Mouse (Mus musculus): ENCODE measurements around the gene Atp6v0e2.
"Not testable (repeated sequence)": the region's sequence is repeated elsewhere in the genome, so short reads cannot be mapped to it uniquely, and the experiment has no call there.

Atp6v0e2 gene

DNA sequence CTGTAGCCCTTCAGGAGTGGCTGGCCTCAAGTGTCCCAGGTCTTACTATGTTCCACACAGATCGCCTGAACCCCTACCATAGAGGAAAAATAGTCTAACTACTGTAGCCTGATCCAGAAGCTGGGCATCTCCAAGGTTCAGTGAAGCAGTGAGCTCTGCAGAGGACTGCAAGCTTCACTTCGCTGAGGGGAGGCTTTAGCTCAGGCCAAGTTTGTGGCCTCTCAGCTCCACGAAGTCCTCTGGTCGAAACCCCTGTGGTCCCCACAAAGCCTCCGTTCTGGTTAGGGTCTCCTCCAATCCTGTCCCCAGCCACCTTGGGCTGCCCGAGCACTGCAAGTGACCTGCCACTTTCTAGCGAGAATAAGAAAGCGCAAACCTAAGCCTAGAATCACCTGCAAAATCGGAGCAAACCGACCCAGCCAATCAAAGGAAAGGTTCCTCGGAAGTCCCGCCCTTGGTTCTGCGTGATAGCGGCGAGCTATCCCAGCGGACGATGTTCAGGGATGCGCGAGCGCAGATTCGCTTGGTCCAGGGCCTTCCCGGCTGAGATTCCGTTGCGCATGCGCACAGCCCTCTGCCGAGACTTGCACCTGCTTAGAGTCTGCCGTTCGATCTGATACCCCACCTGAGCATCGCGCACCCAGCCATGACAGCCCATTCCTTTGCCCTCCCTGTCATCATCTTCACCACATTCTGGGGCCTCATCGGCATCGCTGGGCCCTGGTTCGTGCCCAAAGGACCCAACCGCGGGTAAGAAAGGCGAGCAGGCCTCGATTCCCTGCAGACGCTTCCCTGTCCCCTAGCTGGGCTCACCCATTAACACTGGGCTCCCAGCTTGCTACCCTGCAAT is at the start of gene Atp6v0e2:
Gene Atp6v0e2, plus strand, starts transcription at position 511 of the 850 bp plus-strand sequence.
- DNase-seq: peak; percentile 98

DNA sequence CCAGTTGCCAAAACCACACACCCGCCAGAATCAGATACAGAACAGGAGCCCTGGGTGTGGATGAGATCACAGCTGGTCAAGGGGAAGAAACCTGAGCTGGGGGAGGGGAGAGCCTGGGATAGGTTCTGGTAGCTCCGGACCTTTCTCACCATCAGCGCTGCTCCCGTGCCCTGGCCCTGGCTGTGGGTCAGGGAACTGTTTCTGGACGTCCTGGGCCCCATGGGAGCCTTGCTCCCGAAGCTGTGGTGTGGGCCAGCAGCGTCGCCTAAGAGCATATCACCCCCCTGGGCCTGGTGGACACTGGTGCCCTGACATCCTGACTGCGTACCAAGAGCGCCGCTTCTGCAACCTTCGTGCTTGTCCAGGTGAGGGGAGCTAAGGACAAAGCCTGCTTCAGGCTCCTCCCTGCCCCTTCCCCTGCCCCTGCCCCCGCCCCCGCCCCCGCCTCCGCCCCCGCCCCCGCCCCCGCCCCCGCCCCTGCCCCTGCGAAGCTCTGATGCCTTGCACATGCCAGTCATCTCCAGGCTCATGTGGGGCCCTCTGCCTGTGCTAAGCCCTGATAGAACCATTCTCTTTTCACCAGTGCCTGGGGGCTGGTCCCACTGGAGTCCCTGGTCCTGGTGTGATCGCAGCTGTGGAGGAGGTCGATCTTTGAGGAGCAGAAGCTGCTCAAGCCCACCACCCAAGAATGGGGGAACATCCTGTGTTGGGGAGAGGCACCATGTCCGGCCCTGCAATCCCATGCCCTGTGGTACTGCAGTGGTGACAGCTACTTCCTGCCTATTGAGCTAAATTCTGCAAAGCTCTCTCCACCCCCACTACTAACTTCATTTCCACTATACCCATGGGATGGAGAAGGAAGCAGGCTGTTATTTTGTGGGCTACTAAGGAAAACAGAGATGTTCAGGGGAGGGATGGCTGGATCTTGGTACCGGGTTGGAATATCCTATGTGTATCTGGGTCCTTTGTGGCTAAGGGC is 49.4 kb upstream of the Atp6v0e2 start:
- peak; percentile 97 for DNase-seq

DNA sequence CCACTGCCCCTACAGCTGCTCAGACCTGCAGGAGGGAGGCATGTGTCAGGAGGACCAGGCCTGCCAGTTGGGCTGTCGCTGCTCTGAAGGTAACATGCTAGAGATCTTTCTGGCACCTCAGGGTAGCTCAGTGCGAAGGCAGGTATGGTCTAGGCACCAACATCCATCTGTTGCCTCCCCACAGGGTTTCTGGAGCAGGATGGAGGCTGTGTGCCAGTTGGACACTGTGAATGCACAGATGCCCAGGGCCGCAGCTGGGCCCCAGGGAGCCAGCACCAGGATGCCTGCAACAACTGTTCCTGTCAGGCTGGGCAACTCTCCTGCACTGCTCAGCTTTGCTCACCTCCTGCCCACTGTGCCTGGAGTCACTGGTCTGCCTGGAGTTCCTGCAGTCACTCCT is 47.7 kb upstream of the Atp6v0e2 start:
- no peak for DNase-seq

DNA sequence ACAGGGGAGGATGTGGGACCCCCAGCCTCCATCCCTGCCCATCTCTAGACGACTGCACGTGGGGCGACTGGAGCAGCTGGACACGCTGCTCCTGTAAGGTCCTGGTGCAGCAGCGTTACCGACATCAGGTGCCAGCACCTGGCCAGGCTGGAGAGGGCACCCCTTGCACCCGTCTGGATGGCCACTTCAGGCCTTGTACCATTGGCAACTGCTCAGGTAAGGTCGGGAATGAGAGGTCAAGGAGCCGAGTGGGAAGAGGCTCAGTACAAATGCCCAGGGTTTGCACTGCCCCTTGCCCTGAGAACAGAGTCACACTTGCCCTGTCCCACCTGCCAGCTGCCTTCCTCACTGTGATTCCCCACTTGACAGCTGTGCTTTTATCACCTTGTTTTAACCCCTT is 46.1 kb upstream of the Atp6v0e2 start:
- DNase-seq: no peak

DNA sequence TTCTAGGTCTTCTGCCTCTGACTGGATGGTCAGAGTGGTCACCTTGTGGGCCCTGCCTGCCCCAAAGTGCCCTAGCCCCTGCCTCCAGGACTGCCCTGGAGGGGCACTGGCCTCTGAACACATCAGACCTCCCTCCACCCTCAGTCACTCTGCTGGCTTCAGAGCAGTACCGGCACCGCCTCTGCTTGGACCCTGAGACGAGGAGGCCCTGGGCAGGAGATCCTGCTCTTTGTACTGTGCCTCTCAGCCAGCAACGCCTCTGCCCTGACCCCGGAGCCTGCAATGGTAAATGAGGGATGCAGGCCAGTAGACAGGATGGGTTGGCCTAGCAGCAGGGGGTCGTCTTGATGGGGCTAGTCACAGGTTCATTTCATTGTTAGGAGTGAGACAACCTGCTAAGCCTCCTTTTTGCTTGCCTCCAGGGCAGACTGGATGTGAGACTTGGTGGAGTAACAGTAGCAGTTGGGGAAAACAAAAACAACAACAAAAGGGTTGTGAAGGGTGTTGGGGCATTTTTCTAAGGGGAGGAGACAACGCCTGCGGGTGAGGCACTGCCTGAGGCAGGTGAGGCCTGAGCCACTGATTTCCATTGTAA is 44.2 kb upstream of the Atp6v0e2 start:
- DNase-seq: no peak

DNA sequence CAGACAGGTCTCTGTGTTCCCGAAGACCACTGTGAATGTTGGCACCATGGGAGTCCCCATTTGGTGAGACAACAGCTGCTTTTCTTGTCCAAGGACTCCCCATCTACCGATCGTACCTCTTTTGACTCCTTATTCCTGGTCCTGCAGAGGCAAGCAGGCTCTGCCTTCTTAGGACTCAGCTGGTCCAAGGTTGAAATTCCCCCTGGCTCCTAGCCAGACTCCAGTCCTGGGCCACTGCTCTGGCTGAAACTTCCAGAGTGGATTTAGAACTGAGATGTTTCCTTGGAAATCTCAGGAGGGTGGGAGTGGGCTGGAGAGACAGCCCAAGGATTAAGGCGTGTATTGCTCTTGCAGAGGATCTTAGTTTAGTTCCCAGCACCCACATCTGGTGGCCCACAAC is 39.9 kb upstream of the Atp6v0e2 start:
- DNase-seq: no peak

DNA sequence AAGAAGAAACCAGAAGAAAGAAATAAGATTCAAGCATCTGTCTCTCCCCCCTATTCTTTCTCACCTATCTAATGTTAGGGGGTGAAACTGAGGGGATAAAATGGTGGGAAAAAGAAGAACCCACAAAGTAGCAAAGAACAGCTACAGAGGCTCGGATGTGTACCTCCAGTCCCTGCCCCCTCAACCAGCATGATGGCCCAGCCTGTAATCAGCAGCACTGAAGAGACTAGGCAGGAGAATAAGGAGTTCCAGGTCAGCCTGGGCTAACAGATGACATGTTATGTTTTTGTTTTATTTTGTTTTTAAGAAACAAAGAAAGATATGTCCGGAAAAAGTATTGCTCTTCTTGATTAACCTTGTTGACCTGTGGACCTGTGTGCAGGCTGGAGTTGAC is 33.6 kb upstream of the Atp6v0e2 start:
- DNase-seq: no peak

DNA sequence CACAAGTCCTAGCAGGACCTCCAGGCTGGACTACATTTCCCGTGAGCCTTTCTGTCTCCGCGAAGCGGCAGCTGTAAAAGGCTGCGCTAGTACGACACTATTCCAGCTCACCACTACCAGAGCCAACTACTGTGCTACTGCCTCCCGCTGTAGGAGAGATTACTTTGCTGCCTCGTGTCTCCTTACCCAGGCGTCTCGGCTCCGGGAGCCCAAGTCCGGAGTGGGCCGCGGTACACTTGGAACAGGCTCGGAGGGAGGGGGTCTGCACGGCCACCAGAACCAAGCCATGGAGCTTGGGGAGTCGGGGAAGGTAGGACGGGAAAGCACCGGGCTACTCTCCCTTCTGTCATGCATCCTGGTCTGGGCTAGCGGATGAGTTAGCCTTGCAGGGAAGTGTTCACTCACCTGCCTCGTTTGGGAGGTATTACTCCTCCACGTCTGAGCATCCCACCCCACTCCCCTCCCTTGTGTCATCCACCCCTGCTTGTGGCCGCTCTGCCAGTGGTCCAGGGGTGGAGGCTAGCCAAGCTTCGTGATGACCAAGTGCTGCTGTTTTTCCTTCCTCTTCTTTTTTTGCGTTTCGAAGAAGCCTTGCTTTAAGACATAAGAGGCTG is 33.1 kb upstream of the Atp6v0e2 start:
- peak; percentile 99 for DNase-seq

DNA sequence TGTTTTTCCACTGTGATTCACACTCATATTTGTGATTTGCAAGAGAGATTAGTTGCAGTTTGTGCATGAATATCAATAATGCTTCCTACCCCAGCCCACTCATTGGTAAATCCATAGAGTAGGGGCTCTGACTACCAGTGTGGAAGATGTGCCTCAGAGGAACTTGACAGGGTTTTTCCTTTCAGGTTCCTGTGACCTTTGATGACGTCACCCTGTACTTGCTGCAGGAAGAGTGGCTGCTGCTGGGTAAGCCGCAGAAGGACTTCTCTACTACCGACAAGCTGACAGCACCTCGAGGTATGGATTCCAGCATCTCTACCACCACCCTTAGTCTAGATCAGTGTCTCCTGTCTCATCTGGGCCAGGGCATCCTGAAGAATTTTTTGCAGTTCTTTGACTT is 29.3 kb upstream of the Atp6v0e2 start:
- DNase-seq: no peak

DNA sequence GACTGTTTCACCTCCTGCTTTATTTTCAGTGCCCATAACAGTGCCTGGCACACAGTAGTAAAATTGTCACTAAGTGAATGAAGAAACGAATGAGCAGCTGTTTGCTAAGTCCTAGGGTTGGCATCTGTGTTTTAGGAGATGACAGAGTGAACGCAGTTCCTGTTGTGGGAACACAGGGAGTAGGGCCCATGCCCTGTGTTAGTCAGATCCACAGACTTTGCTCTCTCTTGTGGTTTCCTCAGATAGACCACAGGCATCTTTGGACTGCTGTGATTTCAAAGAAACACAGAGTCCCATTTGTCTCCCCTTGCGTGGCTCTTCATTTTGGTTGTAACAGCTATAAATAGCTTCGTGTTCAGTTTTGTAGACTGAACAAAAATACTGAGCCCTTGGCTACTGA is 27.0 kb upstream of the Atp6v0e2 start:
- DNase-seq: no peak

DNA sequence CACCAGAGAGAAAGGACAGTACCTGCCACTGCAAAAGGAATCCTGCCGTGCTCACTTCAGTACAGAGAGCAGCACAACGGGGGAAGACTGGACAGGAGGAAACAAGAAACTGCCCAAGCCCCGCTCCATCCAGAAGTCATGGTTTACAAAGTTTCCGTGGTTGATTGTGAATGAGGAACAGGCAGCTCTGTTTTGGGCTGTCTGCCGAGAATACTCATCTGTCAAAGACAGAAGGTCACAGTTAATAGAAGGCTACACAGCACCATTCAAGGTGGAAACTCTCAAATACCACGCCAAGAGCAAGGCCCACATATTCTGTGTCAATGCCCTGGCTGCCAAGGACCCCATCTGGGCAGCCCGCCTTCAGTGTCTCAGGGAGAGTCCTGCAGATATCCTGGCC is 25.6 kb upstream of the Atp6v0e2 start:
- no peak for DNase-seq

DNA sequence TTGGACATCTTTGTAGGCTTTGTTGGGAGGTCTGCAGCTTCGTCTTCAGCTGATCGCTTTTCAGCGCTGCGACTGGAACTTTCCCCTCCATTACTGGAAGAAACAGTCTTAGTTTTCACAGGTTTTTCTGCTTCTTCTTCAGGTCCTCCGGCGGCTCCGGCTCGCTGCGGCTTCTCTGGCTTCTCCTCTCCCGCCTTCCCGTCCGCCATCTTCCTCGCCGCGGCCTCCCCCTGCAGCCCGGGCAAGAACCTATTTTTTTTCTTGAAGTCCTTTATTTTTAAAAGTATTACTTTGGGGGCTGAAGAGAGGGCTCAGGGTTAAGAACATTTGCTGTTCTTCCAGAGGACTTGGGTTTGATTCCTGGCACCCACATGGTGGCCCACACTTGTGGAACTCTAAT is 12.5 kb upstream of the Atp6v0e2 start:
- not testable (repeated sequence) for DNase-seq

DNA sequence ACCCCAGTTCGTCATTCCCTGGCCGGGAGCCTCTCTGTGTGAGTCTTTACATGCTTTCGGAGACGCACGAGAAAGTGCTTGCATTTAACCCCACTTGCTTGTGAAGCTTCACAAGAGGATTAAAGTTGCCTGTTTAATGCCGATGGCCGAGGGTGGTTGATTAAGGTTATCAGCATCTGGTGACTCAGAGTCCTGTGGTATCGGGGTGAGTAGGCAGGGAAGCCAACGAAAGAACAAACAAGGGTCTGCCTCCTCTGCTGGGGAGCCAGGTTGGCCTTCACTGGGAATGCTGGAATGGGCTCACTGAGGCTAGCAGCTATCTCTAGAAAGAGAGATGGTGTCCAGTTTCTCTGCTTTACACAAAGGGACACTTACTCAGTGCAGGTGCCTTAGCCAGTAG is 9.5 kb upstream of the Atp6v0e2 start:
- no peak for DNase-seq

DNA sequence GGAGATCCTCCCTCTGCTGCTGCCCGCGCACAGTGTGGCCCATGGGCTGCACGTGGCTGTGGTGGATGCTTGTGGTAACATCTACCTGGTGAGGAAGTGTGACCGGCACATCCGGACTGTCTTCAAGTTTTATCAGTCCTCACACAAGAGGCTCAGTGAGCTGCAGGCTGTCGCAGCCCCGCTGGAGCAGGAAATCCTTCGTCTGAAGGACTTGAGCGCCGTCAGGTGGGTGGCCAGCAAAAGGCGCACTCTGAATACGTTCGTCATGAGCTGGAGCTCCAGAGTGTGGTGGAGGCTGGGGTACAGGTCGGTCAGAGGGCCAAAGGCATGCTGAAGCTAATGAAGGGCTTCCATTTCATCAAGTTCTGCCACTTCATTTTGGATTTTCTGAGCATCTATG is 8.2 kb upstream of the Atp6v0e2 start:
- DNase-seq: no peak

DNA sequence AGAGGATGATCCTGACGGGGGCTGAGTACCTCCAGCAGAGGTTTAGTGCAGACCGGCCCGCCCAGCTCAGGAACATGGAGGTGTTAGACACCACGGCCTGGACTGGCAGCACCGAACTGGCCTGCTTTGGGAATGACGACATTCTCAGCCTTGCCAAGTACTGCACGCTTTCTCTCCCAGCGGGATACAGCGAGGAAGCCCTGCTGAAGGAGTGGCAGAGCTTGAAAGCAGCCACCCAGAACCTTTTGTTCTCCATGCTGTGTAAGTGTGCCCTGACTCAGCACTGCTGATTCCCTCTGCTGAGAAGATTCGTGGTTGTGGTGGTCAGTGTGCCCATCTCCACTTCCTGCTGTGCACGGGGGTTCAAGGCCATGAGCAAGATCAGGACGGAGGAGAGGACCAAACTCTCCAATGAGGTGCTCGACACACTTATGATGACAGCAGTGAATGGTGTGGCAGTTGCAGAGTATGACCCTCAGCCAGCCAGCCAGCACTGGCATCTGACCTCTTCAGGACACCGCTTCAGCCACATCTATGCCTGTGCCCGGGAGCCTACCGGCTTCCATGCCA is 7.5 kb upstream of the Atp6v0e2 start:
- DNase-seq: peak; percentile 80

DNA sequence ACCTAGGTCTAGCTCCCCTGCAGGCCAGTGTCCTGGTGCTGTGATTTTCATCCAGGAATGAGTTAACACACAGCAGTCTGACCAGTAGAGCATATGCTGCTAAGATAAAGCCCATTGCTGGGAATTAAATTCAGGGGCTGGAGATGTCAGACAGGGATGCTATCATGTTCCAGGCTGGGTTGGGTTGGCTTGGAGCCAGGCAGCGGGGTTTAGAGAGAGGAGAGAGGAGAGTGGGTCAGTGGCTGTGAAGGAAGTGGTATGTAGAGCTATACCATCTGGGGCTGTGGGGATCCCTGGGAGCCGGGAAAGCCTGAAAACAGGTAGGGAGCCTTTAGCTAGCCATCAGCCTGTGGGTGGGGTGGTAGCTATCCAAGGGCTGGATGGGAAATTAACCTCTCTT is 6.6 kb upstream of the Atp6v0e2 start:
- DNase-seq: no peak

DNA sequence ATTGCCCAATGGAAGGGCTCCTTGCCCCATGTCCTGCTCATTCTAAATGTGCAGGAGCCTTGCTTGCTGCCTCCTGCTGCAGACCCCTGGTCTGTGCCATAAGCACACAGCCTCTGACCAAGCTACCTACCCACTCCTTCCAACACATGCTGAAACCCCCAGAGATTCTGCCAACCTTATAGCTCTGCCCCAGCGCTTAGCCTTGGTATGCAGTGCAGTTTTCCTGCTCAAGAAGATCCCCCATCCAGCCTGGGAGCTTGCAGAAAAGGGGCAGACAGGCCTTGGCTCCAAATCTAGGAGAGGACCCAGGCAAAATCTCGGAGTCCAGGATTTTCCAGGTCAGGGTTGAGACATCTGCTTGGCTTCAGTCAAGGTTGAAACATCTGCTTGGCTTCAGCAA is 3.9 kb upstream of the Atp6v0e2 start:
- peak; percentile 71 for DNase-seq

DNA sequence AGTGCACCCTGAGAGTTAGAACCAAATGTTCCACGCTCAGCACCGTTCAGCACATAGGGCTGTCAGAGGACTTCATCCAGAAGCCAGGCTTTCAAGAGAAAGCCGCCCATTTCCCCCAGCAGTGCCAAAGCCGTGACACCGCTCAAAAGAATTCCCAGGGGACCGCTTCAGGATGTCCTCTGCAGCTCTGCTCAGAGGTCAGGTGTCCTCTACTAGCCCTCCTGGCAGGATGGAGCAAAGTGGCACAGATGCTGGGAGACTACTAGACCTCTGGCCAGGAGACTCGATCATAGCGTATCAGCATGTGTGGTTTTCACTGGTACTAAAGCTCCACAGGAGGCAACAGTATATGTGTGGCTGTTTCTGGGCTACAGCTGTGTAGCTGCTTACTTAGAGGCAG is 2.5 kb upstream of the Atp6v0e2 start:
- DNase-seq: peak; percentile 86

DNA sequence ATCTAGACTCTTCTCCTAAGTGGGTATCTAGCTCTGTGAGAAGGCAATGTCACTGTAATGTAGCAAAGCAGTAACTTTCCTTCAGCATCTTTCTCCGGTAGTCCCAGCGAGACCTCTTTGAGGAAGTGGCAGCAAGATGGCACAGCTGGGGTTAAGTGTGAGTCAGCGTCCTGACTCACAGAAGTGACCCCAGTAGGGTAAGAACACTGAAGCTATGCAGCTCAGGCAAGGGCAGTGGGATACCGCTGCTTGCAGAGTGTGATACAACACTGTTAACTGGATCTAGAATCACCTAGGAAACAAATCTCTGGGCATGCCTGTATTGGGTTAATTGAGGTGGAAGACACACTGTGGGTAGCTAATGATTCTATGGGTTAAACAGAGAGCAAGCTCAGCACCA is 1.3 kb upstream of the Atp6v0e2 start:
- DNase-seq: peak; percentile 80

DNA sequence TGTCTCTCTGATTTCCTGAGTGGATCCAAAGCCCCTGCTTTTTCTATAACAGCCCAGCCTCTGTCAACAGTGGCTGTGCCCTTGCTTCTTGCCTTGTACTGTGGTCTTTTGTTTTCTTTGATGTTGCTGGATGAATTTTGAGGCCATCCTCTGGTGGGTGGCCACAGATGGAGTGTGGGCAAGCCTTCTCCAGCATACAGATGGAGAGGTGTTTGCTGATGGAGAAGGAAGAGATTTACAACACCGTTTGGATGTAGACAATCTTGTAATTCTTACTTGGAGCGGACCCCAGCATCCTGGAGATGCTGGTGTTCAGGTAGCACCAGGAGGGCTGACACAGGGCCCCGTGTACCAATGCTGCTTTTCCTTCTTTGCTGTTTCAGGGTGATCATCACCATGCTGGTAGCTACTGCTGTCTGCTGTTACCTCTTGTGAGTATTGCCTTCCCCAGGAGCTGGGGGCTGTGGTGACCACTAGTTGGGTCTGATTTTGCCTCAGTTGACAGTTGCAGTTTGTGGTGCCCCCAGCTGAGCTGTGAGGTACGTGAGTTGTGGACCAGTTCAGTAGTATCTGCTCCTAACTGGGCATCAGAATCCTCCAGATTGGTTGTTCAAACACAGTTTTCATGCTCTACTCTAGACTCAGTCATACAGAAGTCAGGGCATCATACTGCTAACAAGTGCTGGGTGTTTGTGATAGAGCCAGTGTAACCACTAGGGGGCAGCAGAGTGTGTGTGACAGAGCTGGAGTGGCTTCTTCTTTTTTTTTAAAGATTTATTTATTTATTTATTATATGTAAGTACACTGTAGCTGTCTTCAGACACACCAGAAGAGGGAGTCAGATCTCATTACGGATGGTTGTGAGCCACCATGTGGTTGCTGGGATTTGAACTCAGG is 1.7 kb downstream of the Atp6v0e2 start:
- DNase-seq: peak; percentile 92

DNA sequence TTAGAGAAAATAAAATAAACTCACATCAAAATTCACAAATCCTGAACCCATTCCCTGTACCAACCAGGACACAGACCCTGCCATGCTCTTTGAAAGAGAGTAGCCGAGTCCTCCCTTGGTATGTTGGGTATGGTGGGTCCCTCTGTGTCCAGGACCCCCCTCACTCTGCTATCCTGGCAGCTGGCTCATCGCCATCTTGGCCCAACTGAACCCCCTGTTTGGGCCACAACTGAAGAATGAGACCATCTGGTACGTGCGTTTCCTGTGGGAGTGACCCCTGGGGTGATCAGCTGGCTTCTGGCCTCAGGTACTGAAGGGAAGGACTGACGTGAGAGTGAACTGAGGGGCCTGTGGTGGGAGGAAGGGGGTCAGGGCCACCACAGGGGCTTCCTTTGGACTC is 2.4 kb downstream of the Atp6v0e2 start:
- peak; percentile 95 for DNase-seq

DNA sequence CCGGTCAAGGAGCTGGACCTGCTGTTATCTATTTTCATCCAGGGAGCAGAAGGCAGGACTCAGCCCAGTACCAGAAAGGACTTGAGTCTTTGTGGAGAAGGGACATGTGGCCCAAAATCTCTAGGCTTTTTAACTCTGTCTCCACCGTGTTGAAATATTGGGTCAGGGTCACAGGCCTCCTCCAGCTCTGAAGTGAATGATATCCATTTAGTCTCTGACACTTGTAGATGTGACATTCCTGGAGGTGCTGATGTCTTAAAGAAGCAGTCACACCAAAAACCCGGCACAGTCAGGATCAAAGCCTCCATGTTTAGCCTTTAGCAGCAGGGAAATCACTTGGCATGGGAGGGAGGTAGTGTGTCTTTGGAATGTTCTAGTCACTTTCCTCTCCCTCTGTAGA is 3.3 kb downstream of the Atp6v0e2 start:
- peak; percentile 55 for DNase-seq

Data from heart, adult 11 months (tissue).